Mouse (Mus musculus) heart, adult 2 months (tissue): ENCODE results near the gene Trim38.

ENCODE experiments used
- CTCF ChIP-seq: fragments of 200-600 bp; IDR thresholded peaks from 2 replicates; pipeline ENCODE4 v1.8.1; 2022; ENCODE audit warnings: antibody characterized with exemption, mild to moderate bottlenecking, moderate library complexity
- EP300 ChIP-seq: fragments of 200-500 bp; IDR thresholded peaks from 2 replicates; pipeline ENCODE4 v1.6.1; 2011; ENCODE audit warnings: low read depth, low read length, control low read depth; ENCODE audit not compliant: insufficient read depth
- POLR2A ChIP-seq: fragments of 200-500 bp; IDR thresholded peaks from 2 replicates; pipeline ENCODE4 v1.6.1; 2011; ENCODE audit warnings: mild to moderate bottlenecking, low read depth, low read length, control low read depth; ENCODE audit not compliant: insufficient read depth

GRCm38 (mm10) chr13:23756790-23757189 is 12.9 kb upstream of the Trim38 start, which contains the start of gene Hist1h4b:
- TF ChIP-seq POLR2A (peak; percentile 90), CTCF (no peak), EP300 (0 out of 2 replicates have a peak, but pooled peaks have one; percentile 25)
